Mouse (Mus musculus) embryonic facial prominence, embryonic 13.5 days (tissue): Measurements from ENCODE around the gene Lrig1. TPM values are rescaled to one million over a fixed set of nuclear protein-coding genes. Genes with fewer than 3 reads are reported as not detected.

Experiments
- ATAC-seq: fragments of 200-750 bp; cut with Nextera tagmentation; 2 replicates; pipeline ENCODE4 v1.8.0; 2017; ENCODE audit warnings: low read depth; ENCODE audit not compliant: insufficient number of reproducible peaks, insufficient read depth, low FRiP score, low TSS enrichment
- H3K27ac ChIP-seq: fragments of 300-500 bp; sonication (generic); 2 replicates; pipeline ENCODE4 v1.5.1; 2015; ENCODE audit warnings: moderate library complexity, mild to moderate bottlenecking, inconsistent platforms
- H3K27me3 ChIP-seq: fragments of 300-500 bp; sonication (generic); 2 replicates; pipeline ENCODE4 v1.6.1; 2015; ENCODE audit warnings: mild to moderate bottlenecking, inconsistent platforms
- H3K36me3 ChIP-seq: fragments of 300-500 bp; sonication (generic); 2 replicates; pipeline ENCODE4 v1.6.1; 2015; ENCODE audit warnings: mild to moderate bottlenecking, inconsistent platforms
- H3K4me1 ChIP-seq: fragments of 300-500 bp; sonication (generic); 2 replicates; pipeline ENCODE4 v1.6.1; 2015; ENCODE audit warnings: inconsistent platforms
- H3K4me2 ChIP-seq: fragments of 300-500 bp; sonication (generic); 2 replicates; pipeline ENCODE4 v1.6.1; 2015; ENCODE audit warnings: moderate library complexity, mild to moderate bottlenecking, inconsistent platforms
- H3K4me3 ChIP-seq: fragments of 300-500 bp; sonication (generic); 2 replicates; pipeline ENCODE4 v1.5.1; 2015; ENCODE audit warnings: mild to moderate bottlenecking, inconsistent platforms
- H3K9ac ChIP-seq: fragments of 300-500 bp; sonication (generic); 2 replicates; pipeline ENCODE4 v1.6.1; 2015; ENCODE audit warnings: mild to moderate bottlenecking, inconsistent platforms
- H3K9me3 ChIP-seq: fragments of 300-500 bp; sonication (generic); 2 replicates; pipeline ENCODE4 v1.6.1; 2016; ENCODE audit warnings: inconsistent platforms
- WGBS: fragments of 180-500 bp; shearing (Covaris S2); methylation state at CpG from one replicate; pipeline ENCODE4 v1.1.7; 2015; ENCODE audit warnings: mixed read lengths; 5-methylcytosine and 5-hydroxymethylcytosine counted together
- polyA plus RNA-seq: library from polyadenylated mRNA; unstranded; fragments of >200 nt; fragmentation: Nextera tagmentation; extraction: Ambion mirVana; gene quantifications from 2 replicates; pipeline ENCODE4 v1.2.1, GENCODE M21; 2015

Lrig1 gene
- polyA plus RNA-seq, 1 experiment from 2014 or later: 17.4 TPM

- H3K4me3 ChIP-seq: no peak overlapping the region
- peaks cover 72% of the 10 kb centered on the region for H3K4me1 ChIP-seq
- H3K9ac ChIP-seq: no peak overlapping the region
- no peak overlapping the region for H3K4me2 ChIP-seq
- peaks cover 4% of the 10 kb centered on the region; the same call in 1 of the 2 replicates for H3K36me3 ChIP-seq
- WGBS: 33% methylated on average over 3 of the region's 3 CpGs
- H3K9me3 ChIP-seq: no peaks in the 10 kb centered on the region
- ATAC-seq: no peak
- H3K27me3 ChIP-seq: no peaks in the 10 kb centered on the region
- peak overlapping the region; percentile 55; the same call in 1 of the 2 replicates for H3K27ac ChIP-seq
Observed at GRCm38 (mm10) chr6:94644641-94645040, 55.3 kb downstream of the Lrig1 start.

- Histone ChIP-seq H3K9me3 (no peaks in the 10 kb centered on the region), H3K4me1 (peaks cover 72% of the 10 kb centered on the region), H3K9ac (no peak overlapping the region), H3K4me2 (no peak overlapping the region), H3K27ac (peak overlapping the region; percentile 55; the same call in 1 of the 2 replicates), H3K36me3 (peaks cover 4% of the 10 kb centered on the region; the same call in 1 of the 2 replicates), H3K27me3 (no peaks in the 10 kb centered on the region), H3K4me3 (no peak overlapping the region)
- ATAC-seq: no peak
- 83% methylated on average over 2 of the region's 2 CpGs for WGBS
Observed at GRCm38 (mm10) chr6:94643989-94644388, 56.0 kb downstream of the Lrig1 start.

- H3K27me3 ChIP-seq: no peaks in the 10 kb centered on the region
- H3K9ac ChIP-seq: no peak overlapping the region
- H3K9me3 ChIP-seq: no peaks in the 10 kb centered on the region
- H3K27ac ChIP-seq: no peak overlapping the region
- no peak overlapping the region for H3K4me2 ChIP-seq
- peaks cover 67% of the 10 kb centered on the region for H3K4me1 ChIP-seq
- no peak overlapping the region for H3K4me3 ChIP-seq
- ATAC-seq: no peak
- peaks cover 4% of the 10 kb centered on the region; the same call in 1 of the 2 replicates for H3K36me3 ChIP-seq
- WGBS: 95% methylated on average over 1 of the region's 1 CpGs
Observed at GRCm38 (mm10) chr6:94642048-94642447, 57.9 kb downstream of the Lrig1 start.

GRCm38 (mm10) chr6:94640297-94640696 is 59.7 kb downstream of the Lrig1 start:
- no peak for ATAC-seq
- peaks cover 54% of the 10 kb centered on the region for H3K4me1 ChIP-seq
- no peak overlapping the region for H3K4me2 ChIP-seq
- 28% methylated on average over 7 of the region's 7 CpGs for WGBS
- H3K4me3 ChIP-seq: no peak overlapping the region
- no peaks in the 10 kb centered on the region for H3K27me3 ChIP-seq
- H3K9me3 ChIP-seq: no peaks in the 10 kb centered on the region
- H3K36me3 ChIP-seq: peaks cover 4% of the 10 kb centered on the region; the same call in 1 of the 2 replicates
- no peak overlapping the region for H3K9ac ChIP-seq
- no peak overlapping the region for H3K27ac ChIP-seq

GRCm38 (mm10) chr6:94637024-94637434 is 62.9 kb downstream of the Lrig1 start:
- Histone ChIP-seq H3K4me3 (no peak overlapping the region), H3K27ac (no peak overlapping the region), H3K4me2 (no peak overlapping the region), H3K36me3 (no peaks in the 10 kb centered on the region), H3K9ac (no peak overlapping the region), H3K4me1 (peaks cover 37% of the 10 kb centered on the region), H3K9me3 (no peaks in the 10 kb centered on the region), H3K27me3 (no peaks in the 10 kb centered on the region)
- WGBS: 41% methylated on average over 5 of the region's 5 CpGs
- ATAC-seq: no peak

GRCm38 (mm10) chr6:94635343-94635742 is 64.6 kb downstream of the Lrig1 start:
- Histone ChIP-seq H3K9ac (no peak overlapping the region), H3K4me2 (no peak overlapping the region), H3K27me3 (no peaks in the 10 kb centered on the region), H3K36me3 (no peaks in the 10 kb centered on the region), H3K4me3 (no peak overlapping the region), H3K4me1 (peaks cover 50% of the 10 kb centered on the region), H3K27ac (no peak overlapping the region), H3K9me3 (no peaks in the 10 kb centered on the region)
- ATAC-seq: no peak
- 67% methylated on average over 1 of the region's 1 CpGs for WGBS

GRCm38 (mm10) chr6:94634710-94635109 is 65.2 kb downstream of the Lrig1 start:
- H3K27ac ChIP-seq: no peak overlapping the region
- WGBS: 63% methylated on average over 9 of the region's 9 CpGs
- no peak overlapping the region for H3K4me3 ChIP-seq
- H3K36me3 ChIP-seq: peaks cover 3% of the 10 kb centered on the region; the same call in 1 of the 2 replicates
- no peak for ATAC-seq
- H3K9ac ChIP-seq: no peak overlapping the region
- H3K27me3 ChIP-seq: no peaks in the 10 kb centered on the region
- no peaks in the 10 kb centered on the region for H3K9me3 ChIP-seq
- no peak overlapping the region for H3K4me2 ChIP-seq
- peaks cover 44% of the 10 kb centered on the region for H3K4me1 ChIP-seq

GRCm38 (mm10) chr6:94634274-94634673 is 65.7 kb downstream of the Lrig1 start:
- H3K36me3 ChIP-seq: peaks cover 7% of the 10 kb centered on the region; the same call in 1 of the 2 replicates
- no peaks in the 10 kb centered on the region for H3K27me3 ChIP-seq
- H3K9ac ChIP-seq: no peak overlapping the region
- H3K27ac ChIP-seq: no peak overlapping the region
- 72% methylated on average over 4 of the region's 4 CpGs for WGBS
- no peak overlapping the region for H3K4me3 ChIP-seq
- ATAC-seq: no peak
- no peaks in the 10 kb centered on the region for H3K9me3 ChIP-seq
- peaks cover 41% of the 10 kb centered on the region for H3K4me1 ChIP-seq
- H3K4me2 ChIP-seq: no peak overlapping the region

GRCm38 (mm10) chr6:94631779-94632082 is 68.2 kb downstream of the Lrig1 start:
- no peak for ATAC-seq
- 88% methylated on average over 6 of the region's 6 CpGs for WGBS
- peaks cover 37% of the 10 kb centered on the region for H3K4me1 ChIP-seq

GRCm38 (mm10) chr6:94631051-94631778 is 68.7 kb downstream of the Lrig1 start:
- H3K36me3 ChIP-seq: peaks cover 16% of the 10 kb centered on the region
- no peak overlapping the region for H3K4me2 ChIP-seq
- H3K9me3 ChIP-seq: no peaks in the 10 kb centered on the region
- 0 out of 2 replicates have a peak overlapping the region, but pooled peaks have one; percentile 11 for H3K27ac ChIP-seq
- ATAC-seq: no peak
- no peak overlapping the region for H3K4me3 ChIP-seq
- H3K27me3 ChIP-seq: no peaks in the 10 kb centered on the region
- 68% methylated on average over 7 of the region's 7 CpGs for WGBS
- peaks cover 41% of the 10 kb centered on the region for H3K4me1 ChIP-seq
- H3K9ac ChIP-seq: no peak overlapping the region

More at GRCm38 (mm10) chr6:94631779-94632082, 68.2 kb downstream of the Lrig1 start:
- 0 out of 2 replicates have a peak overlapping the region, but pooled peaks have one; percentile 11 for H3K27ac ChIP-seq
- no peak overlapping the region for H3K4me2 ChIP-seq
- H3K27me3 ChIP-seq: no peaks in the 10 kb centered on the region
- H3K36me3 ChIP-seq: peaks cover 12% of the 10 kb centered on the region
- H3K4me3 ChIP-seq: no peak overlapping the region
- H3K9ac ChIP-seq: no peak overlapping the region
- H3K9me3 ChIP-seq: no peaks in the 10 kb centered on the region

GRCm38 (mm10) chr6:94628787-94629186 is 71.2 kb downstream of the Lrig1 start:
- Histone ChIP-seq H3K9ac (no peak overlapping the region), H3K4me2 (no peak overlapping the region), H3K27me3 (no peaks in the 10 kb centered on the region), H3K9me3 (no peaks in the 10 kb centered on the region), H3K36me3 (peaks cover 36% of the 10 kb centered on the region), H3K4me3 (no peak overlapping the region), H3K4me1 (peaks cover 36% of the 10 kb centered on the region), H3K27ac (no peak overlapping the region)
- no peak for ATAC-seq
- WGBS: 78% methylated on average over 6 of the region's 6 CpGs
